Mouse (Mus musculus) megakaryocyte, embryonic 14.5 days (primary cell): ENCODE measurements around the gene Polr2e. TPM values are rescaled to one million over a fixed set of nuclear protein-coding genes. Genes with fewer than 3 reads are reported as not detected.
A peak's percentile ranks its signal among the peaks of the same experiment; 100 is the strongest.

ENCODE experiments used
- H3K27me3 ChIP-seq: replicated peaks from 2 replicates; pipeline ENCODE3; 2012; ENCODE audit warnings: inconsistent platforms
- H3K36me3 ChIP-seq: replicated peaks from 2 replicates; pipeline ENCODE3; 2012; ENCODE audit warnings: low read length, inconsistent platforms, mixed read lengths
- H3K4me1 ChIP-seq: 2 replicates; pipeline ENCODE4 v1.6.1; 2012; ENCODE audit warnings: inconsistent platforms
- H3K4me3 ChIP-seq: replicated peaks from 2 replicates; pipeline ENCODE3; 2012; ENCODE audit warnings: moderate library complexity, mild to moderate bottlenecking, inconsistent platforms
- H3K9me3 ChIP-seq: 2 replicates; pipeline ENCODE4 v1.6.1; 2012; ENCODE audit warnings: inconsistent platforms
- FLI1 ChIP-seq: IDR thresholded peaks from 2 replicates; pipeline ENCODE4 v1.6.1; 2012; ENCODE audit warnings: low read length, inconsistent platforms, mixed read lengths
- GATA1 ChIP-seq: IDR thresholded peaks from 3 replicates; pipeline ENCODE4 v1.6.1; 2012; ENCODE audit warnings: mixed read lengths, low read length, inconsistent platforms, borderline replicate concordance
- polyA plus RNA-seq: library from polyadenylated mRNA; stranded (reverse); fragments of >175 nt; gene quantifications from 2 replicates; pipeline ENCODE4 v1.2.3, GENCODE M21; 2012; ENCODE audit warnings: low replicate concordance; ENCODE audit not compliant: insufficient read depth

Gene Polr2e
- polyA plus RNA-seq, 1 experiment = 260 TPM

GRCm38 (mm10) chr10:80004233-80004705, 35.3 kb downstream of the Polr2e start:
- peaks cover 89% of the 10 kb centered on the region for H3K4me1 ChIP-seq
- H3K27me3 ChIP-seq = no peaks in the 10 kb centered on the region
- H3K9me3 ChIP-seq = no peaks in the 10 kb centered on the region
- H3K36me3 ChIP-seq = peaks cover 100% of the 10 kb centered on the region
- no peak for TF ChIP-seq FLI1
- TF ChIP-seq GATA1 = no peak
- no peak overlapping the region for H3K4me3 ChIP-seq

GRCm38 (mm10) chr10:80003374-80004232, 36.0 kb downstream of the Polr2e start:
- H3K27me3 ChIP-seq = no peaks in the 10 kb centered on the region
- H3K36me3 ChIP-seq = peaks cover 100% of the 10 kb centered on the region
- H3K4me3 ChIP-seq = peak overlapping the region; percentile 82
- no peaks in the 10 kb centered on the region for H3K9me3 ChIP-seq
- peaks cover 92% of the 10 kb centered on the region for H3K4me1 ChIP-seq
- no peak for TF ChIP-seq FLI1
- TF ChIP-seq GATA1 = no peak

GRCm38 (mm10) chr10:80002829-80003228, 36.8 kb downstream of the Polr2e start:
- peaks cover 100% of the 10 kb centered on the region for H3K36me3 ChIP-seq
- peaks cover 92% of the 10 kb centered on the region for H3K4me1 ChIP-seq
- H3K27me3 ChIP-seq = no peaks in the 10 kb centered on the region
- peak overlapping the region; percentile 82 for H3K4me3 ChIP-seq
- TF ChIP-seq FLI1 (no peak), GATA1 (no peak)
- no peaks in the 10 kb centered on the region for H3K9me3 ChIP-seq

- H3K4me1 ChIP-seq = peaks cover 89% of the 10 kb centered on the region
- H3K36me3 ChIP-seq = peaks cover 96% of the 10 kb centered on the region
- no peaks in the 10 kb centered on the region for H3K27me3 ChIP-seq
- TF ChIP-seq GATA1 (no peak), FLI1 (no peak)
- H3K4me3 ChIP-seq = no peak overlapping the region
- H3K9me3 ChIP-seq = no peaks in the 10 kb centered on the region
These were observed 37.6 kb downstream of the Polr2e start for GRCm38 (mm10) chr10:80001945-80002344.

- Histone ChIP-seq H3K4me1 (peaks cover 88% of the 10 kb centered on the region), H3K4me3 (peak overlapping the region; percentile 98)
These were observed 41.8 kb downstream of the Polr2e start for GRCm38 (mm10) chr10:79997819-79998218.

GRCm38 (mm10) chr10:79997034-79997760, 42.4 kb downstream of the Polr2e start:
- H3K36me3 ChIP-seq = peaks cover 88% of the 10 kb centered on the region
- H3K27me3 ChIP-seq = no peaks in the 10 kb centered on the region
- H3K4me1 ChIP-seq = peaks cover 87% of the 10 kb centered on the region
- peak overlapping the region; percentile 98 for H3K4me3 ChIP-seq
- H3K9me3 ChIP-seq = peaks cover 5% of the 10 kb centered on the region
- no peak for TF ChIP-seq FLI1
- no peak for TF ChIP-seq GATA1

More at GRCm38 (mm10) chr10:79997819-79998218, 41.8 kb downstream of the Polr2e start:
- peaks cover 88% of the 10 kb centered on the region for H3K36me3 ChIP-seq
- H3K27me3 ChIP-seq = no peaks in the 10 kb centered on the region
- TF ChIP-seq FLI1 (no peak), GATA1 (no peak)
- H3K9me3 ChIP-seq = no peaks in the 10 kb centered on the region

GRCm38 (mm10) chr10:79996272-79997033, 43.1 kb downstream of the Polr2e start, which contains the start of gene Abca7:
Gene Abca7 (plus strand): TSS chr10:79996494.
- Histone ChIP-seq H3K27me3 (no peaks in the 10 kb centered on the region), H3K4me1 (peaks cover 86% of the 10 kb centered on the region), H3K36me3 (peaks cover 88% of the 10 kb centered on the region), H3K4me3 (peak within 1 kb of the TSS; percentile 98), H3K9me3 (peaks cover 10% of the 10 kb centered on the region)
- TF ChIP-seq GATA1 (no peak), FLI1 (no peak; the same call in 1 of the 2 replicates)

GRCm38 (mm10) chr10:79995636-79996035, 44.0 kb downstream of the Polr2e start:
- peaks cover 86% of the 10 kb centered on the region for H3K4me1 ChIP-seq
- peaks cover 88% of the 10 kb centered on the region for H3K36me3 ChIP-seq
- H3K27me3 ChIP-seq = no peaks in the 10 kb centered on the region
- H3K4me3 ChIP-seq = peak overlapping the region; percentile 98
- TF ChIP-seq FLI1 (no peak), GATA1 (no peak)
- peaks cover 15% of the 10 kb centered on the region for H3K9me3 ChIP-seq

- TF ChIP-seq GATA1 (no peak), FLI1 (no peak)
- H3K4me1 ChIP-seq = peaks cover 85% of the 10 kb centered on the region
- H3K36me3 ChIP-seq = peaks cover 85% of the 10 kb centered on the region
- H3K4me3 ChIP-seq = peak overlapping the region; percentile 82
- H3K27me3 ChIP-seq = no peaks in the 10 kb centered on the region
- peaks cover 15% of the 10 kb centered on the region for H3K9me3 ChIP-seq
These were observed 45.0 kb downstream of the Polr2e start for GRCm38 (mm10) chr10:79994397-79995115.
